Mouse (Mus musculus) layer of hippocampus, postnatal 36 days (tissue): ENCODE results near the gene Parp8. TPM values are rescaled to one million over a fixed set of nuclear protein-coding genes. Genes with fewer than 3 reads are reported as not detected.

Source experiments
- DNase-seq, 2 experiments: peaks; one replicate each; pipeline ENCODE4 v3.0.0; 2022
- total RNA-seq, 2 experiments: library from RNA; stranded (reverse); gene quantifications; 2 replicates each; pipeline ENCODE4 v1.2.3; 2021

The Parp8 gene
- total RNA-seq, 2 experiments from 2014 or later = 38.5 to 39.6 TPM

DNA sequence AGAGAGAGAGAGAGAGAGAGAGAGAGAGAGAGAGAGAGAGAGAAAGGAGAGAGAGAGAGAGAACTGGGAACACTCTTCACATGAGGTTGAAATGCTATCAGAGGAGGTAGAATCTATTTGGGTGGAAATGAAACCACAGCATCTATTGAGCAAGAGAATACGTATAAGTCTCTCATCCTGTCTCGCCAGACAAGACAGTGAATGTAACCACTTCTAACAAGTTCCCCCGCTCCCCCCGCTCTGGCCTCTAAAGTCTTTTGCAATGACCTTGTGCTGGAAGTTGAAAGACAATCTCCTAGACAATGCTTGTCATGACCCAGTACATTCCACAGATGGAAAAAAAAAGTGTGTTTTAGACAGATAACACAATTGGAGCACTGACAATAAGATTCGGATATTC, 181.4 kb downstream of the Parp8 start:
- no peak for DNase-seq

DNA sequence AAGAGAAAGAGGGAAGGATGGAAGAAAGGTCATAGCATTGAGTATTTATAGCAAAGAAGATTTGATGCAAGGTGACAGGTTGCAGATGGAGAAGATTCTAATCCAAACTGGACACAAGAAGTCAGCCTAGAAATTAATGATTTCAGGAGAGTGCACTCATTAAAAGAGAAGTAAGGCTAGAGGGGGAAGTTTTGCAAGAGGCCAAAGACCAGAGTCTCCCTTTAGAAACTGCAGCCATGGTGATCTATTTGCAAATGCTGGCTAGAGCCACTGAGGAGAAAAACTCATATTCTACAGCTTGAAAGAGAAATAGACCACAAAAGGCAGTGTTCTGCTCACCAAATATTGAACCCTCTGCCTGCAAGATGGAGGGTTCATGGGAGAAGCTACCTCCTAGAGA, 194.4 kb downstream of the Parp8 start:
- no peak for DNase-seq

DNA sequence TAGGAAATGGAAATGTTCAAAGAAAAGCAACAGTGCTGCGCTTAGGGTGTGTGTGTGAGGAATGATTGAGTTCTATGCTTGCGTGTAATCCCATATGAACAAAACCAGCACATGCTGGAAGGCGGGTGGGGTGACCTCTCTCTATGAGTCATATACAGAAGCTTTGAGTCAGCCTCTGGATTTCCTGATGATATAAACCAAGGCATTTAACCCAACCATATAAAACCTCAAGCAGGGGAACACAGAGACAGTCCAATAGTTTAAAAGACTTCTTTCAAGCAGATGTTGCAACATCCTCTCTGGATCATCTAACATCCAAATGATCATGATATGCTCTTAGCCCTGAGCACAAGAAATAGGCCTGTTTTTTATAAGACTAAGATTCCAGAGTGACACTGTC, 196.3 kb downstream of the Parp8 start:
- DNase-seq = no peak

DNA sequence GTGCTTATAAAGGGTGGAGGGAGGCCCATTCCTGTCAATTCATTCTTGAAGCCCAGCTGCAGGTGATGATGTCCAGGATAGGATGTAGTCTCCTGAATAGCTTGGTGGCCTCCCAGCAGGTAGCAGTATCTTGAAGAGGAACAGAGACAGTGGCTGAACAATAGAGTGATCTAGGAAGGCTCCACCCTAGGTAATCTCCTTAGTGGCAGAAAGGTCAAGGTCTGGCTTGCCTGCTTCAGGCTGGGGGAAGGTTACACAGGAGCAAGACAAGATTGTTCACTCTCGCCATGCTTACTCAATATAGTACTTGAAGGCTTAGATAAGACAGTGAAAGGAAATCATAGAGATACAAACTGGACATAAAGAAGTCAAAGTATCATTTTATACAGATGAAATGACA, 213.9 kb downstream of the Parp8 start:
- no peak for DNase-seq

Other genes with a start within 250 kb of the Parp8 start
- 10 to 100 TPM; 28.6 to 33.3 TPM for gene Emb, start 183.0 kb upstream of the Parp8 start, total RNA-seq
- gene Gm17509, start 195.5 kb upstream of the Parp8 start, total RNA-seq = 1 to 10 TPM; 1.4 to 2.0 TPM